Mouse (Mus musculus): ENCODE results near the gene Itprip. TPM values are rescaled to one million over a fixed set of nuclear protein-coding genes. Genes with fewer than 3 reads are reported as not detected.
A peak's percentile ranks its signal among the peaks of the same experiment; 100 is the strongest.

The Itprip gene
- polyA plus RNA-seq, 1 experiment from 2014 or later: 5.1 TPM

GRCm38 (mm10) chr19:47876252-47876651 lies 42.8 kb downstream of the Itprip start:
- Histone ChIP-seq H3K27ac (no peak overlapping the region), H3K36me3 (replicated peaks) (no peaks in the 10 kb centered on the region), H3K4me3 (no peak overlapping the region), H3K4me1 (no peaks in the 10 kb centered on the region; the same call in 1 of the 2 replicates), H3K27me3 (replicated peaks) (no peaks in the 10 kb centered on the region), H3K9me3 (no peaks in the 10 kb centered on the region), H3K9ac (no peak overlapping the region), H3K4me2 (no peak overlapping the region)
- ATAC-seq (replicated peaks): no peak
- WGBS: 82% methylated on average over 15 of the region's 15 CpGs

GRCm38 (mm10) chr19:47871515-47871914 lies 47.6 kb downstream of the Itprip start:
- no peak for ATAC-seq (replicated peaks)
- WGBS: 15% methylated on average over 10 of the region's 10 CpGs

GRCm38 (mm10) chr19:47870102-47870666 lies 48.9 kb downstream of the Itprip start:
- no peak for ATAC-seq (replicated peaks)
- H3K4me2 ChIP-seq: no peak overlapping the region
- no peak overlapping the region for H3K9ac ChIP-seq
- H3K36me3 ChIP-seq (replicated peaks): no peaks in the 10 kb centered on the region
- WGBS: 80% methylated on average over 7 of the region's 7 CpGs
- H3K4me3 ChIP-seq: no peak overlapping the region
- H3K9me3 ChIP-seq: no peaks in the 10 kb centered on the region
- H3K4me1 ChIP-seq: peaks cover 4% of the 10 kb centered on the region
- no peaks in the 10 kb centered on the region; the same call in 1 of the 2 replicates for H3K27me3 ChIP-seq (replicated peaks)
- H3K27ac ChIP-seq: no peak overlapping the region

More at GRCm38 (mm10) chr19:47871515-47871914, 47.6 kb downstream of the Itprip start:
- Histone ChIP-seq H3K4me1 (no peaks in the 10 kb centered on the region), H3K9ac (no peak overlapping the region), H3K27ac (no peak overlapping the region), H3K4me3 (no peak overlapping the region), H3K4me2 (no peak overlapping the region), H3K36me3 (replicated peaks) (no peaks in the 10 kb centered on the region), H3K27me3 (replicated peaks) (no peaks in the 10 kb centered on the region; the same call in 1 of the 2 replicates), H3K9me3 (no peaks in the 10 kb centered on the region)

- Histone ChIP-seq H3K36me3 (replicated peaks) (no peaks in the 10 kb centered on the region), H3K4me1 (peaks cover 9% of the 10 kb centered on the region), H3K27me3 (replicated peaks) (no peaks in the 10 kb centered on the region; the same call in 1 of the 2 replicates), H3K27ac (no peak overlapping the region), H3K4me3 (no peak overlapping the region), H3K4me2 (no peak overlapping the region), H3K9me3 (no peaks in the 10 kb centered on the region), H3K9ac (no peak overlapping the region)
- 82% methylated on average over 3 of the region's 3 CpGs for WGBS
- no peak for ATAC-seq (replicated peaks)
These were observed 49.6 kb downstream of the Itprip start for GRCm38 (mm10) chr19:47869516-47869915.

GRCm38 (mm10) chr19:47868951-47869350 lies 50.1 kb downstream of the Itprip start:
- Histone ChIP-seq H3K27me3 (replicated peaks) (no peaks in the 10 kb centered on the region; the same call in 1 of the 2 replicates), H3K9ac (no peak overlapping the region), H3K9me3 (no peaks in the 10 kb centered on the region), H3K27ac (no peak overlapping the region), H3K36me3 (replicated peaks) (0 out of 2 replicates have a peak, but pooled peaks cover 3% of the 10 kb centered on the region), H3K4me1 (peaks cover 12% of the 10 kb centered on the region), H3K4me2 (no peak overlapping the region), H3K4me3 (no peak overlapping the region)
- no peak for ATAC-seq (replicated peaks)
- 73% methylated on average over 4 of the region's 4 CpGs for WGBS

GRCm38 (mm10) chr19:47867628-47868175 lies 51.4 kb downstream of the Itprip start:
- Histone ChIP-seq H3K27ac (no peak overlapping the region), H3K9ac (no peak overlapping the region), H3K4me1 (peaks cover 12% of the 10 kb centered on the region), H3K4me2 (no peak overlapping the region), H3K4me3 (no peak overlapping the region), H3K9me3 (no peaks in the 10 kb centered on the region), H3K27me3 (replicated peaks) (no peaks in the 10 kb centered on the region; the same call in 1 of the 2 replicates), H3K36me3 (replicated peaks) (peaks cover 3% of the 10 kb centered on the region; the same call in 1 of the 2 replicates)
- ATAC-seq (replicated peaks): no peak
- 72% methylated on average over 4 of the region's 4 CpGs for WGBS

- WGBS: under 1% methylated on average over 49 of the region's 49 CpGs
- H3K27ac ChIP-seq: peak within 1 kb of the TSS; percentile 92
These were observed 53.6 kb downstream of the Itprip start, which contains the start of gene Gsto2 for GRCm38 (mm10) chr19:47865353-47865947. Gene Gsto2 (plus strand): TSS chr19:47865534.

GRCm38 (mm10) chr19:47864721-47865120 lies 54.4 kb downstream of the Itprip start:
- Histone ChIP-seq H3K4me1 (peaks cover 12% of the 10 kb centered on the region), H3K27me3 (replicated peaks) (no peaks in the 10 kb centered on the region; the same call in 1 of the 2 replicates), H3K27ac (0 out of 2 replicates have a peak overlapping the region, but pooled peaks have one; percentile 92), H3K36me3 (replicated peaks) (peaks cover 8% of the 10 kb centered on the region; the same call in 1 of the 2 replicates), H3K9ac (peak overlapping the region; percentile 95; the same call in 1 of the 2 replicates), H3K4me2 (peak overlapping the region; percentile 80), H3K4me3 (peak overlapping the region; percentile 78), H3K9me3 (no peaks in the 10 kb centered on the region)
- WGBS: 85% methylated on average over 7 of the region's 7 CpGs
- no peak; the same call in 1 of the 2 replicates for ATAC-seq (replicated peaks)

More at GRCm38 (mm10) chr19:47865353-47865947, 53.6 kb downstream of the Itprip start, which contains the start of gene Gsto2:
- Histone ChIP-seq H3K9me3 (no peaks in the 10 kb centered on the region), H3K27me3 (replicated peaks) (no peaks in the 10 kb centered on the region; the same call in 1 of the 2 replicates), H3K4me3 (peak within 1 kb of the TSS; percentile 78), H3K4me1 (peaks cover 12% of the 10 kb centered on the region), H3K9ac (peak within 1 kb of the TSS; percentile 95), H3K36me3 (replicated peaks) (peaks cover 3% of the 10 kb centered on the region; the same call in 1 of the 2 replicates), H3K4me2 (peak within 1 kb of the TSS; percentile 80)
- peak; percentile 100 for ATAC-seq (replicated peaks)

GRCm38 (mm10) chr19:47864051-47864450 lies 55.0 kb downstream of the Itprip start:
- no peak overlapping the region for H3K4me3 ChIP-seq
- H3K4me1 ChIP-seq: peaks cover 12% of the 10 kb centered on the region
- no peak overlapping the region for H3K4me2 ChIP-seq
- H3K9me3 ChIP-seq: no peaks in the 10 kb centered on the region
- H3K9ac ChIP-seq: no peak overlapping the region
- no peak overlapping the region for H3K27ac ChIP-seq
- ATAC-seq (replicated peaks): no peak
- no peaks in the 10 kb centered on the region for H3K27me3 ChIP-seq (replicated peaks)
- peaks cover 8% of the 10 kb centered on the region; the same call in 1 of the 2 replicates for H3K36me3 ChIP-seq (replicated peaks)
- 95% methylated on average over 9 of the region's 9 CpGs for WGBS

- no peak for ATAC-seq (replicated peaks)
- 94% methylated on average over 3 of the region's 3 CpGs for WGBS
- H3K4me3 ChIP-seq: no peak overlapping the region
These were observed 56.5 kb downstream of the Itprip start for GRCm38 (mm10) chr19:47862581-47862980.

GRCm38 (mm10) chr19:47859180-47859579 lies 59.9 kb downstream of the Itprip start:
- no peaks in the 10 kb centered on the region for H3K27me3 ChIP-seq (replicated peaks)
- no peak overlapping the region for H3K9ac ChIP-seq
- WGBS: 93% methylated on average over 8 of the region's 8 CpGs
- H3K4me1 ChIP-seq: peaks cover 16% of the 10 kb centered on the region
- no peaks in the 10 kb centered on the region for H3K9me3 ChIP-seq
- H3K4me3 ChIP-seq: no peak overlapping the region
- ATAC-seq (replicated peaks): no peak
- H3K27ac ChIP-seq: no peak overlapping the region
- peaks cover 6% of the 10 kb centered on the region; the same call in 1 of the 2 replicates for H3K36me3 ChIP-seq (replicated peaks)
- no peak overlapping the region for H3K4me2 ChIP-seq

More at GRCm38 (mm10) chr19:47862581-47862980, 56.5 kb downstream of the Itprip start:
- H3K27ac ChIP-seq: no peak overlapping the region
- no peak overlapping the region for H3K9ac ChIP-seq
- H3K9me3 ChIP-seq: no peaks in the 10 kb centered on the region
- H3K4me2 ChIP-seq: no peak overlapping the region
- peaks cover 8% of the 10 kb centered on the region; the same call in 1 of the 2 replicates for H3K36me3 ChIP-seq (replicated peaks)
- peaks cover 12% of the 10 kb centered on the region for H3K4me1 ChIP-seq
- no peaks in the 10 kb centered on the region for H3K27me3 ChIP-seq (replicated peaks)
